Mouse (Mus musculus): ENCODE results near the gene Creb1. TPM values are rescaled to one million over a fixed set of nuclear protein-coding genes. Genes with fewer than 3 reads are reported as not detected.
"Not testable (repeated sequence)": the region's sequence is repeated elsewhere in the genome, so short reads cannot be mapped to it uniquely, and the experiment has no call there.

Creb1 gene
- total RNA-seq, 2 experiments from 2014 or later = 53.8 to 62.6 TPM

DNA sequence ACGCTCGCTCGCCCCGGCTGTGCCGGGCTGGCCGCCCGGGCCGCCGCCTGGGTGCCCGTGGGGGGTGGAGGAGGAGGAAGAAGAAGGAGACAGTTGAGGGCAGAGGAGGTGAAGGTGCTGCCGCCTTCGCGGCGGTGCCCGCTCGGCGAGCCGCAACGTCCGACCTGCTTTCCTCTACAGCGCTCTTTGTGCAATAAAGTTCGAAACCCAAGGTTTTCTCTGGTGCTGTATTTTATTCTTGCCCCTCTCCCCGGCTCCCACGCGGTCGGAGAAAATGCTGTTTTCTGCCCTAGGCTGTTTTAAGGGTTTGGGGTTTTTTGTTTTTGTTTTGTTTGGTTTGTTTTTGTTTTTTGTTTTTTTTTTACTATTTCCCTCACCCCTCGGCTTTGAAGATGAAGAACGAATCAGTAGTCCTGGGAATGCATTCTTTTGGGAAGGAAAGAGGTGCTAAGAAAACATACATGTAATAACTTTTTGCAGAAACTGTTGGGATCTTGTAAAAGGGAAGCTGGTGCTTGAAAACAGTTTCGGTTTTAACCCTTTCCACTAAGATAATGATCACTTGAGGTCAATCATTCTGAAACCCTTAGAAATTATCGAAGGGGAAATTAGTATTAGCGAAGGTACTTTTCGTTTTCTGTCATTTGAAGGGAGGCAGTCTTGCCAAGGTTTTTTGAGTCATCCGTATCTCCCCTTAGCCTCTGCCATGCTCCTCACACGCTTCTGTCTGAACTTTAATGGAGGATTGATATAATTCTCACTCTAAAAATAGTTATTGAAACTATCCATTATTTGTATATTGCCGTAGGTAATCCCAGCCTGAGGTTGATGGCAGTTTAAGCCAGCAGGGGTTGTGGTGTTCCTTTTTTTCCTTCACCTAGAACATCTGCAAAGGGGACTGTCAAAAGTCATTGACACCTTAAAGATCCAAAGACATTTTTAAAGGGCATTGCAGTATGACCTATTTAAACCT lies 1.3 kb downstream of the Creb1 start:
- peak; percentile 46 for DNase-seq
- intact Hi-C loops (cut with DNase I) = loop anchor here (10.0 kb wide), 1 partner anchor 869 kb away; no protein-coding TSS in a partner anchor

DNA sequence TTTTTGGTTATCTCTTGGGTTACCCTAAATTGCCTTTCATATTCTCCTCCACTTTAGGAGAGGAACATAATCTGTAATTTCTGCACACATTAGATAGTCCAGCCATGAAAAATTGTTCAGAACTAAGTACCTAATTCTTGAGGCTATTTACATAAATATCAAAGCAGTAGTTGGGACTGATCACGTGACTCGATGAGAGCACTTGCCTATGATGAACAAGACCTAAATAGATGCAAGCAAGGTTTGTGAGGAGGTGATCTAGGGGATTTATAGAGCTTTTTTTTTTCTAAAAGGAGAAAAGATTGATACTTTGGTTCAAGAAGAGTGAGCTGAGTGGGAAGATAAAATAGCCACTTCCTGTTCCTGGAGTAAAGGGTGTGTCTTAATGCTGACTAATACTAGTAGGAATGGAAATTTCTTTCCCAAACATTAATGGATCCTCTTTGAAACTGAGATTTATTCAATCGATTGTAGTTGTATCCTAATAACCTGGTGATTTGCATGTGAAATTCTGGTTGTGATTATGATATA lies 6.5 kb downstream of the Creb1 start:
- intact Hi-C loops (cut with DNase I) = loop anchor here (10.0 kb wide), 1 partner anchor 874 kb away; no protein-coding TSS in a partner anchor
- DNase-seq = no peak

DNA sequence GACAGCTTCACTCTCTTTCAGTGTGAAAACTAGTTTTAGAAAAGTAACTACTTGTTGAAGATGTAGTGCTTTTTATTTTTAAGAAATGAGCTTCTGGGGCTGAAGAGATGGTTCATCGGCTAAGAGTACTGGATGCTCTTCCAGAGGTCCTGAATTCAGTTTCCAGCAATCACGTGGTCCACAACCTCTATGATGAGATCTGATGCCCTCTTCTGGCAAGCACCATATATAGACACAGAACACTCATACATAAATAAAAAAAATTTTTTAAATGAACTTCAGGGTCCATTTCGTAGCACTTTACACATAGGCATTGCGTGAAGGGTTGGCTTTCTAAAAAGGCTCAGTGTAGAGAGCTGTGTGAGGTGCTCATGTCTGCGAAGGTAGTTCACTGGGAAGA lies 11.3 kb downstream of the Creb1 start:
- intact Hi-C loops (cut with DNase I) = no loop called here
- DNase-seq = no peak

DNA sequence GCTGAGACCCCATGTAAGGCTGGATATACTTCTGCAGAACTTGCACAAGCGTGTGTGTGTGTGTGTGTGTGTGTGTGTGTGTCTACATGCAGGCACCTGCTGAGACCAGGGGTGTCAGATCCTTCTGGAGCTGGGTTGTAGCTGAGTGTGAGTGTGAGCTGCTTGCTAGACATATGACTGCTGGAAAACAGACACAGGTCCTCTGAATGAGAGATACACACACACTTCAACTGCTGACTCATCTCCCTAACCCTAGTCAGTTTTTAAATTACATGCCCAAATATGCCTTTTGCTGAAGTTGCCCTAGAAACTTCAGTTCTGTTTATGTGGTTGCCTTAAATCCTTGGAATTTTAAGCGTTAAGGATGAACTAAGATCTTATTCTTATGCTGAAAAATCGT lies 13.6 kb downstream of the Creb1 start:
- DNase-seq = no peak
- intact Hi-C loops (cut with DNase I) = no loop called here

DNA sequence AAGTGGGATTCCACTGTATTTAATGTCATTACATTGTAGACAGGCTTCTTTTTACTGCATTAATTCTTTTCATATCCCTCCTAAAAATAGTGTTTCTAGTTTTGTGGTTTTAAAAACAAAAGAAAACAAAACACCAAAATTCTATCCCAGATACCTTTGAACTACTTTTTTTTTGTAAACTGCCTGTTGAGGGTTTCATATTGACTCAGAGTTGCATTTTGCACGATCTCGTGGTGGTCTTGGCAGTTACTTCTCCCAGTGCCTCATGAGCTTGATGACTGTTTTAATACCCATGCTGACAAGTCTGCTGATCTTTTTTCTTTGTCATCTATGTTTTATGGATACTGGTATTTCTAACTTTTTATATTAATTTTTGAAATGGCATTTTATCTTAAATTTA lies 16.9 kb downstream of the Creb1 start:
- DNase-seq = no peak
- intact Hi-C loops (cut with DNase I) = no loop called here

DNA sequence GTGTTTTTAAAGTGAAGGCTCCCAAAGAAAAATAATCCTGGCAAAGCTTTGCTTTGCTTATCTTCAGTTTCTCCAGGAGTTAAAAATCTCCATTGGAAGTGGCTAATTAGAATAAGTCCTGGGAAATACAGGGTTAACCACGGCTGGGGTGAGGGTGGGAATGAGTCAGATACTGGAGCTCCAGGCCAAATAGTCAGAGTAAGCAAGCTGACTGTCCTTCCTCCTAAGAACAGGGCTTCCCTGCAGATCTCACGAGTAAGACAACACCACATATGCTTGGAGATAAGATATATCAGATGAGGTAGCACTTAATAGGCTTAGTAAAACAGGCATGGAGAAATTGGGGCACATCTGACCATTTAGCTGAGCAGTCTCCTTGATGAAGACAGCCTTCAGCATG lies 19.5 kb downstream of the Creb1 start:
- intact Hi-C loops (cut with DNase I) = no loop called here

DNA sequence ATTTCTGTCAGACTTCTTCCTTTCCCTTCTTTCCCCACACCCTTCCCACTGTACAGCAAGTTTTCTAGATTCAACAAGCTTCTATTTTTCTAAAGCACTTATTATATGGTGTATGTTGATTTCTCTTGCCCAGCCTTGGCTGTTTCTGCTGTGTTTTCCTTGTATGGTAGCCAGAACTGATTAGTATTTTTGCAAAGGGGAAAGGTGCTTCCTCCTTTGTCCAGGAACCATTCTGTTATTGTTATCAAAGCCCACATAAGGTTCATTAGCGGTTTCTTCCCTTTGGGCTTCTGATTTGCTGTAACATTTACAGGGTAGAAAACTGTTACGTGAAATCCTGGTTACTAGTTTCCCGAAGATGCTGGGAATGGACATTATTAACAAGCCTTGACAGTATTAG lies 27.7 kb downstream of the Creb1 start:
- DNase-seq = no peak
- intact Hi-C loops (cut with DNase I) = no loop called here

More for the DNA sequence above, 19.5 kb downstream of the Creb1 start:
- DNase-seq = no peak

DNA sequence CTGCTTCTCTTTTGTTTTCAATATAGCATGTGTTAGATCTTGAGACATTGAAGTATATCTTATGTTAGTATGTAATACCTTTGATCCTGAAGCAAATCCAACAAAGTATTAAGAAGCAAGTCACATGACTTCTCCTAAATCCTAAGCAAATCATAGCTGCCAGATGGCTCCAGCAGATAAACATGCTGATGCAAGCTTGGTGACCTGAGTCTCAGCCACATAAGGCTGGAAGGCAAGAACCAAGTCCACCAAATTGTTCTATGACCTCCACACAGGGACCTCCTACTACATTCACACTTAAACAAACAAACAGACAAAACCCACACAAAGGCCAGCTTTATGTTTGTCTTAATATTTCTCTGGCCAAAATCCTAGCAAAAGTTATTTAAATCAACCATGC lies 35.8 kb downstream of the Creb1 start:
- no peak for DNase-seq
- intact Hi-C loops (cut with DNase I) = no loop called here

DNA sequence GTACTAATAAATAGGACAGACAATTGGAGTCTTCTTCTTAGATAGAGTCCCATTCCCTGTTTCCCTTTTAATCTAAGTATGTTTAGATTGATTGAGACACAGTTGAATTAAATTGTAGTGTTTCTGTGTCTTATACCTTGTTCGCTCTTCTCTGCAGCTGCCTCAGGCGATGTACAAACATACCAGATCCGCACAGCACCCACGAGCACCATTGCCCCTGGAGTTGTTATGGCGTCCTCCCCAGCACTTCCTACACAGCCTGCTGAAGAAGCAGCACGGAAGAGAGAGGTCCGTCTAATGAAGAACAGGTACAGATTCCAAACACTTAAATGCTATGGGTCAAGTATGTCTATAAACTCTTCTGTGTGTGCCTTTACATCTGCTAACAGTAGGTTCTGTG lies 43.6 kb downstream of the Creb1 start:
- no peak for DNase-seq
- intact Hi-C loops (cut with DNase I) = no loop called here

DNA sequence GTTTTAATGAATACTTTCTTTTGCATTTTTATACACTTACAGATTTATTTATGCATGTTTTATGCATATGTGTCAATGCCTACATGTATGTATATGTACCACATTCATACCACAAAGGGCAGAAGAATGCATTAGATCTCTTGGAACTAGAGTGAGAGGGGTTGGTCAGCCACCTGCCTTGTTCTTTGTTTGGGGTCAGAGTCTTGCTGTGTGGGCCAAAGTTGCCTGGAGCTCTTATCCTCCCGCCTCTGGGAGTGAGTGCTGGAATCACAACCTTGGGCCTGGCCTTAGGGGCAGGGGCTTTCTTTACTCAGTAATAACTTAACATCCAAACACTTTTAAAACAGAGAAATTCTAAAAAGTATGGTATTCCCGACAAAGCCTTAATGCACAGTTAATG lies 44.3 kb downstream of the Creb1 start:
- intact Hi-C loops (cut with DNase I) = no loop called here
- no peak for DNase-seq

DNA sequence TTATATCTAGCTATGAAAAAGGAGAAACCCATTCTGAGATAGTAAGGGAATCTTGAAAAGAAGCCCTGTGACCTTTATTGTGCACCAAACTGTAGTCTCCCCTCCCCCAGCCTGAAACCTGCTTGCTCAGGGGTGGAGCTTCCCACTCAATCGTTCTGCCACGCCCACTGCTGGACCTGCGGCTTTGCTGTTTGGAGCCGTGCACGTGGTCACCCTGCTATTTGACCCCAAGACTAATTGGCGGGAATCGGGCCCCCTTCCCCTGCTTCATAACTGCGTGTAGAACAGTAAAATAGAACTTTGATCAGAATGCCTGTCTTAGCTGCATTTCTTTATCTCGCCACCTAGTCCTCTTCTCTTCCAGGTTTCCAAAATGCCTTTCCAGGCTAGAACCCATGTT lies 45.5 kb downstream of the Creb1 start:
- DNase-seq; intact Hi-C loops (cut with DNase I): not testable (repeated sequence)

DNA sequence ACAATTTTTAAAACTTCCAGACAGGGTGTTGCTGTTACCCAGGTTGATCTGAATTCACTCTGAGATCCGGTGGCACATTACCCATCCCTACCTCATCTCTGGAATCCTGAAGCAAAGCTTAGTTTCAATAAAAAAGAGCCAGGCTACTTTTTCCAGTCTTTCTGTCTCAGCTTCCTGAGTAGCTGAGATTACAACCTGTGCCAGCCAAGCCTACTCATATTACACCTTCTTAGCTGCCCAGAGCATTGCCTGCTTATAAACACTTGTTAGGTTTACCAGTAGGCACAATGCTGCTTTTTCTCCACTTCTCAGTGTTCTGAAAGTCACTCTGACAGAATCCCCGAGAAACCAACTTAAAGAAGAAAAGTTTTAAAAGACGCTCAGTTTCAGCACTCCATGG lies 46.4 kb downstream of the Creb1 start:
- DNase-seq = no peak
- intact Hi-C loops (cut with DNase I) = no loop called here

DNA sequence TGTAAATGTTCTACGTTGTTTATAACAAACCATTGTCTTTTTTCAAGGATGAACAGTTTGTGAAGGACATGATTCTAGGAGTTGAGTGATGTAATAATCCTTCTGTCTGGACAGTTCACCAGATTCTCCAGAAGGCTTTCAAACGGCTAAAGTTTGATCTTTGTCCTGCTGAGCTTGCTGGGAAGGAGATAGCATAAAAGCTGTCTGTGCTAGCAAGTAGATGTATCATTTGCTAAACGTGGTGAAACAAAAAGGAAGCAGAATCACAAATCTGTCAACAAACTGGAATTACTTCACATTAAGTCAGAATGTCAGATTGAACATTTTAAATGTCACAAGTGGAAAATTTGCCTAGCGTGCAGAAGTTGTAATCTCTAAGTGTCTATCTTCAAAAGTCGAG lies 66.5 kb downstream of the Creb1 start:
- DNase-seq = no peak
- intact Hi-C loops (cut with DNase I) = no loop called here

DNA sequence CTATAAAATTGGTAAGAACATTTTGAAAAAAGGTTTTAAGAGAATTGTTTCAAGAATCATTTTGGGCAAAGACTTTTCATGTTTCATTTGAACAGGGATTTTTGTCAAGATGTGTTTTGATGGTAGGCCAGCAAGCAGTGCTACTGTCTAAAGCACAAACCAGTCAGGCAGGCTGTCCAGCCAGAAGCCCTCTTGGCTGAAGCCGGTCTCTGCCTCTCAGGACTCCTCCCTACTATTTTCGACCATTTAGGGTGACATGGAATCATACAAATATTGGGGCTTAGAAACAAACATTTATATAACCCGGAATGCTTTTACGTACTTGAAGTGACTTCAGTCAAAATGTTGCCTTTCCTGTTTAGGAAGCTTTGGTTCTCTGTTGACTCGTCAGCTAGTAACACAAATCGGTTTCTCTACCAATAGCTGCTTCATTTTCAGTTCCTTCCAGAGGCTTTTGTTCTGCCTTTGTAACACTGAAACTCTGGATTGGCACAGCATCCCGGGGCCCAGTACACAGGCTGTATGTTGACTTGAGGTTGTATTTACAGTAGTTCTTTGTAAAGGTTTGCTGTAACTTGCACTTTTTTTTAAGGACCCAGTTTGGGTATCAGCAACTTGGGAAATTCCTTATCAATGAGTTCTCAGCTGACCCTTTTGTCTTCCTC lies 68.1 kb downstream of the Creb1 start:
- DNase-seq = no peak
- intact Hi-C loops (cut with DNase I) = no loop called here

DNA sequence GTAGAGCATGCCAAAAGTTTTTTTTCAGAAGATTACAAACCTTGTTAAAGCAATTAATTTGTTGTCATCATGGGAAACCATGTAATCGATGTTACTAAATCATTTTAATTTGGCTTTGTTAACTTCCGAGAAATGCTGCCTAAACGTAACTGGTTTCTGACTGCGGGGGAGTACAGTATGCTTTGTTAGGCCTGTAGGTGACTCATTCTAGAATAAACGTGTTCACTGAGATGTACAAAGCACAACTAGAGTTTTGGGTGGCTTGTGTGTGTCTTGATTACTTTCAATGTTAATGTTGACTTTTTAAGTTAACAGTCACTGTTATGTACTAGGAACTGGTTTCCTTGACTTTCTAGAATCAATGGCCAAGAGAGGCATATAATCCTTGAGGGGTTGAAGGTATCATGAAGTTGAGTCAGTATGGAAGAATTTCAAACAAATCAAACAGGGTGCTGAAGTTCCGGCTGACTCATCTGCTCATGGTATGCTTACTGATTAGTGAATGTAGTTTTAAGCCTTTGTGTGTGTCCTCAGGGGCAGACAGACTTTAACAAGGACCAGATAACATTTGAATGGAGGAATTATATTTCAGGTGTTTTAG lies 68.9 kb downstream of the Creb1 start:
- intact Hi-C loops (cut with DNase I) = no loop called here
- DNase-seq = no peak

DNA sequence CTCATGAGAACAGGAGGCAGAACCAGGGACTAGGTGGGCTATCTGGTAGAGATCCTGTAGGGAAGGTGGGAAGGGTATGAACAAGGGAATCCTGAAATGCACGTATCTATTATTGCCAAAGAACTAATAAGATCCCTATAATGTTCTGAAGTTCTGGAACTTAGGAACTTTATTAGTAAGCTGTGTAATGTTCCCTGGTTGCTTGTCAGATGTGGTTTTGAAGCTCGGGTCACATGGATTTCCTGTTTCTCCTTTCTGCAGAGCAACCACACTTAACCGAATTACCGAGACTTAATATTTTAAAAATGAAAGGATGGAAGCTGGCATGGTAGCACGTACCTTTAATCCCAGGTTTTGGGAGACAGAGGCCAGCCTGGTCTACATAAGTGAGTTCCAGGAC lies 70.9 kb downstream of the Creb1 start:
- intact Hi-C loops (cut with DNase I) = no loop called here
- DNase-seq = no peak

DNA sequence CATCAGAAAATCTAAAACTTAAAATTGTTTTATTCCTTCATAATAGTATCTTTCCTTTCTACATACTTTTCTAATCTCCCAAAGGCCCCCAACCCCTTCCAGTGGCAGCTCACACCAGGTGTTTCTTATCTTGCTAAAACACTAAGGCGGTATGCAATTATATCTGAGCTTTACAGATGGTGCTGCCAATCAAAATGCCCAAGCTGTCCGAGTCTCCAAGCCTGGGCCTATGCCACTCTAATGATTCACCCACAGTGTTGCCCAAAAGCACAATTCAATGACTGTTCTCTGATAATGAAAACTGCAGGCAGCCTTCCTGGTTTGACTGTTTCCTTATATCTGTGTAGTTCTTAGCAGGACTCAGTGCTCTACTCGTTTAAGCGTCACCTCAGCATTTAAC lies 76.7 kb downstream of the Creb1 start:
- intact Hi-C loops (cut with DNase I) = no loop called here
- DNase-seq = no peak

DNA sequence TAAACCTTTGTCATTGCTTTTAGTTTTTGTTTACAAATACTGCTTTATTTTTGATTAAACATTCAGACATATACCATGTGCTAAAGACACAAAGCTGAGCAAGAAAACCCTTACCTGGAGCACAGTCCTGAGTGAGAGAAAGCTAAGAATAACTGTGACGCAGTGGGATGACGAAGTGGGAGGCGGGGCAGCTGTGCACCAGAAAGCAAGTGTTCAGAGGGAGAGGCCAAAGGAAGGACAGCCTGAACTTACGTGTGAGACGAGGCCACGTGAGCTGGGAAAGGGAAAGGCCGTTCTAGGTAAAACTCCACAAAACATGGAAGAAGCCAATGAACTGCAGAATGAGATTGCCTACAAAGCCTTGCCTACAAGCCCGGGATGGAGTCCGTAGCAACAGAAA lies 77.5 kb downstream of the Creb1 start:
- no peak for DNase-seq
- intact Hi-C loops (cut with DNase I) = no loop called here

DNA sequence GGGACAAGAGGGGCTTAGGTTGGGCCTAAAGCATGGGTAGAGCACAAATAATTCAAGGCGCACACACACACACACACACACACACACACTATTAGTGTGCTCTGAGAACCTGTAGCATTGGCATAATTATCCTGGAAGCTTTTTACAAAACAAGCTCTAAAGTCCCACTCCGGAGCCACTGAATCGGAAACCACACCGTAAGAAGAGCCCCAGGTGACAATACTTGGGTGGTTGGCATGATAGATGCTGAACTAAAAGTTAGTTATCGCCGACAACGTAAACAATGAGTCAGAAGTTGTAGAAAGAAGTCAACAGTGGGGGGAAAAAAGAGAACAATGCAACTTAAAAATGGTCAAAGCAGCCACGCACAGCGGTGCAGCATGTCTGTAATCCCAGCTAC lies 81.9 kb downstream of the Creb1 start:
- intact Hi-C loops (cut with DNase I) = no loop called here
- no peak for DNase-seq

DNA sequence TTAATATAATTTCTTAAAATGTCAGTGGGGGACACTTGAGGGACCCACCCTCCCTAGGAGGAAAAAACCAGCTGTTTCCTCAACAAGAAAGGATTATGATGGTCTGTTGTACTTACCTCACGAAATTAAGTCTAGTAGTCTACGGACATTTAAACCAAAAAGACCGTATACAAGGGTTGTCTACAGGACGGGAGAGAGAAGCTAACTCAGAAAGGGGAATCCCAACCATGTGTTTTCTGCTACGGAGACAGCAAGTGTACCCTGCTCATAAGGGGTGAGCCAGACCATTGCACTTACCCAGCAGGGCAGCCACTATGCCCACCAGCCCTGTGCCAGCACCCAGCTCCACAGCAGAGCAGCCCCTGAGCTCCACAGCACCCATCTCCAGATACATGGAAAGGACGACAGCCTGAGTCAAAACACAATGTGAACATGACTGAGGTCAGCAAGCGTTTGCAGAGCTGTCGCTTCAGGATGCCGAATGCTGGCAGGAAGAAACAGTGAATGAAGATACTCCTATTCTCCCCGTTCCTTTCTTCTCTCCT lies 82.4 kb downstream of the Creb1 start:
- intact Hi-C loops (cut with DNase I) = loop anchor here (5.0 kb wide), 2 partner anchors 77 to 92 kb away; partner anchors contain the start of gene Ccnyl1

DNA sequence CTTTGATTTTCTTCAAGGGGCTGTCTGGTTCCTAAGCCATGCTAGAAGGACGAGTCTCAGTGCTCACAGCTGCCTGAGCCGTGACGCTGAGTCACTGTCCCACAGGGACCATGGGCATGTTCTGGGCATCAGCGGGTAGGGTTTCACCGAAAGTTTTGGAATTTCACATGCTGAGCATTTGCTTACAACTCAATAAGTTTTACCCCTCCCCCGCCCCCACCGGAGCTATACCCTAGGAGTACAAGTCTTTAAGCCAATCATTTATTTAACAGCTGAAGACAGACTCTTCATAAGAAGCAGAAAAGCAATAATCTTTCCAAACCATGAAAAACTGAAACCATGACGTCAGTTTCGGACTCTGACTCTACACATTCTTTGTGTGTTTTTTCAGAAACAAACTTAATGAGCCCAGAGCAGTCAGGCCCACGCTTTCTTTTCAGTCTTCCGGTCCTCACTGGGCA lies 83.1 kb downstream of the Creb1 start:
- intact Hi-C loops (cut with DNase I) = loop anchor here (5.0 kb wide), 2 partner anchors 77 to 92 kb away; partner anchors contain the start of gene Ccnyl1
- no peak for DNase-seq

More for the DNA sequence above, 82.4 kb downstream of the Creb1 start:
- DNase-seq = no peak
